In the genomic region with DNA sequence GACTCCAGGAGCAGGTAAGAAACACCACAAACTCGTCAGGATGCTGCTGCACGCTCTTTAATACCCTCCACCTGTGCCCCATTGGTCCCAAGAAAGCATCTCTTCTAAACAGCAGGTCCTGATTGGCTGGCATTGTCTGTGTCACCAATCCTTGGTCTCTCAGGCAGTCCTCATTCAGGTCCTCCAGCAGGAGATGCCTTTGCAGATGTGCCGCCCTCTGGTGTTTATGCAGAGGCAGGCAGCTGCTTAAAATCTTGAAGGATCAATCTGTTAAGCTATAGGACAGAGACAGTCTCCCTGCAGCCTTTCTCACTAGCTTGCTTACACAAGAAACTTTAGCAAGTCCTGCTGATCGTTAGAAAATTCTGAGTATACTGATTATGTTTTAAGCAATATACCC, we compare ENCODE assay signal across 11 mouse cellular contexts. TPM values are rescaled to one million over a fixed set of nuclear protein-coding genes. Genes with fewer than 3 reads are reported as not detected.
DNase-seq lines count a peak whose midpoint lies in the region; ATAC-seq and TF ChIP-seq lines count a peak whose summit lies in the region.
"Had no signal": no experiment of that assay in that cellular context is flagged by ENCODE, and none has a peak within 500 bp of the region (broad histone marks: within the 10 kb centered on the region; RNA-seq: fewer than 3 reads in every experiment).

No protein-coding gene starts in this region.

- no peak overlapping the region for H3K9ac ChIP-seq in heart, adult 2 months (ENCODE audit: low read depth, low read length)
- H3K9ac ChIP-seq: heart, embryonic 13.5 days; stomach, embryonic 15.5 days had no signal

- no peak overlapping the region for H3K27ac ChIP-seq in heart, adult 2 months
- H3K27ac ChIP-seq: heart, embryonic 13.5 days; stomach, embryonic 15.5 days had no signal

- H3K4me3 ChIP-seq in heart, adult 2 months = no peak overlapping the region
- no peak overlapping the region for H3K4me3 ChIP-seq in lung, adult 2 months (replicated peaks; ENCODE audit: extremely low read depth, low read depth, low read length)
- H3K4me3 ChIP-seq: heart, embryonic 13.5 days; stomach, embryonic 15.5 days had no signal

- 52% methylated on average over 4 of the region's 4 CpGs for WGBS in heart, adult 2 months
- 45% methylated on average over 4 of the region's 4 CpGs for WGBS in lung, adult 2 months

- no peaks in the 10 kb centered on the region for H3K36me3 ChIP-seq in heart, adult 2 months (ENCODE audit: control insufficient read depth, insufficient read depth, low read length)
- H3K36me3 ChIP-seq: heart, embryonic 13.5 days; stomach, embryonic 15.5 days had no signal

- no peak for ATAC-seq in erythroid progenitor cell, adult 5-6 weeks (replicated peaks; ENCODE audit: low FRiP score, poor library complexity, severe bottlenecking)
- ATAC-seq: midbrain, embryonic 16.5 days had no signal

- no peaks in the 10 kb centered on the region for H3K79me2 ChIP-seq in heart, adult 2 months (replicated peaks; ENCODE audit: control insufficient read depth, insufficient read depth, low read length)

- TF ChIP-seq EP300 in heart, adult 2 months (IDR thresholded peaks at IDR 0.05; ENCODE audit: insufficient read depth, low read depth, low read length) = no peak

- intact Hi-C loops in heart, adult 2 months (cut with DNase I) = no loop called here
- intact Hi-C loops in heart, postnatal 36 days (cut with DNase I) = loop anchor here (10.0 kb wide), 1 partner anchor 135 kb away; no protein-coding TSS in a partner anchor

- TF ChIP-seq CTCF in heart, adult 2 months (IDR thresholded peaks at IDR 0.05) = peak; percentile 46
- peak; percentile 10; the same call in 1 of the 2 replicates for TF ChIP-seq CTCF in lung, adult 2 months (IDR thresholded peaks at IDR 0.05; ENCODE audit: insufficient read depth, low read length)

- no peaks in the 10 kb centered on the region for H3K4me1 ChIP-seq in heart, adult 2 months (ENCODE audit: control insufficient read depth, insufficient read depth, low read length)
- H3K4me1 ChIP-seq in lung, adult 2 months (ENCODE audit: control insufficient read depth, insufficient read depth, low read length) = no peaks in the 10 kb centered on the region
- H3K4me1 ChIP-seq: heart, embryonic 13.5 days; stomach, embryonic 15.5 days had no signal

- TF ChIP-seq POLR2A in heart, adult 2 months (IDR thresholded peaks at IDR 0.05; ENCODE audit: insufficient read depth, low read depth, low read length) = no peak
- TF ChIP-seq POLR2A in lung, adult 2 months (IDR thresholded peaks at IDR 0.05; ENCODE audit: borderline replicate concordance, extremely low read depth, low read depth, low read length) = no peak

- DNase-seq in heart, adult 2 months = no peak
- DNase-seq in heart, postnatal 36 days = no peak
- no peak for DNase-seq in lung, adult 2 months
- DNase-seq in lung, adult 18-20 months = no peak
- DNase-seq in adrenal gland, postnatal 14 days = peak; percentile 68
- peak; percentile 18 for DNase-seq in mesoderm, embryonic 11.5 days (ENCODE audit: low read depth, low spot score)
- no peak for DNase-seq in right cerebral cortex, postnatal 36 days (ENCODE audit: low spot score in 2 of 2)

- H3K27me3 ChIP-seq in heart, adult 2 months (ENCODE audit: control insufficient read depth, insufficient read depth, low read length) = no peaks in the 10 kb centered on the region
- H3K27me3 ChIP-seq: heart, embryonic 13.5 days; stomach, embryonic 15.5 days had no signal

RNA-seq across cellular contexts. Expression of gene D1Pas1, which starts 7.8 kb away (rescaled TPM):
- under 1 TPM in 1 of 2 experiments, not detected in 1; 0.13 TPM for total RNA-seq in heart, adult 2 months (2021)
- not detected in 2 replicates for polyA plus RNA-seq in heart, adult 2 months (2012; rRNA removed)
- total RNA-seq in heart, postnatal 36 days (2021) = not detected
- not detected in 2 replicates for polyA plus RNA-seq in lung, adult 2 months (2012; rRNA removed)
- not detected in 2 replicates for total RNA-seq in adrenal gland, postnatal 14 days (2021)
- not detected in 2 replicates for total RNA-seq in erythroid progenitor cell, adult 5-6 weeks (2015; ENCODE audit: low replicate concordance)
- total RNA-seq in erythroid progenitor cell, adult 5-6 weeks (2017; ENCODE audit: low replicate concordance) = not detected in 2 replicates

Comparison
In these comparisons a context has a peak if more than half of its experiments do, and no peak if none do; other contexts are left out.
1. DNase-seq: peak in adrenal gland, postnatal 14 days (single experiment) and mesoderm, embryonic 11.5 days (single experiment); none in heart, adult 2 months (0 of 2), heart, postnatal 36 days (0 of 2), lung, adult 2 months (single experiment), lung, adult 18-20 months (0 of 2) and right cerebral cortex, postnatal 36 days (0 of 2).